Mouse (Mus musculus): ENCODE data around the gene Shbg. TPM values are rescaled to one million over a fixed set of nuclear protein-coding genes. Genes with fewer than 3 reads are reported as not detected.

The Shbg gene
- polyA plus RNA-seq, 1 experiment, result 16.4 TPM

GRCm38 (mm10) chr11:69604795-69605664 is 12.7 kb downstream of the Shbg start:
- TF ChIP-seq POLR2A (IDR thresholded peaks at IDR 0.05; ENCODE audit: control insufficient read depth, low read depth, low read length) (no peak), CTCF (IDR thresholded peaks at IDR 0.05; ENCODE audit: control insufficient read depth, insufficient read depth, insufficient replicate concordance, low read depth, low read length) (no peak)
- Histone ChIP-seq H3K4me1 (ENCODE audit: control insufficient read depth, insufficient read depth, low read length) (peaks cover 19% of the 10 kb centered on the region), H3K36me3 (ENCODE audit: control insufficient read depth, insufficient read depth, low read length) (no peaks in the 10 kb centered on the region), H3K4me3 (ENCODE audit: control insufficient read depth, low read depth, low read length) (peak overlapping the region; percentile 77), H3K27me3 (ENCODE audit: control insufficient read depth, insufficient read depth, low read length) (no peaks in the 10 kb centered on the region), H3K27ac (ENCODE audit: control insufficient read depth, insufficient read depth, low read depth, low read length) (peak overlapping the region; percentile 54)

DNA sequence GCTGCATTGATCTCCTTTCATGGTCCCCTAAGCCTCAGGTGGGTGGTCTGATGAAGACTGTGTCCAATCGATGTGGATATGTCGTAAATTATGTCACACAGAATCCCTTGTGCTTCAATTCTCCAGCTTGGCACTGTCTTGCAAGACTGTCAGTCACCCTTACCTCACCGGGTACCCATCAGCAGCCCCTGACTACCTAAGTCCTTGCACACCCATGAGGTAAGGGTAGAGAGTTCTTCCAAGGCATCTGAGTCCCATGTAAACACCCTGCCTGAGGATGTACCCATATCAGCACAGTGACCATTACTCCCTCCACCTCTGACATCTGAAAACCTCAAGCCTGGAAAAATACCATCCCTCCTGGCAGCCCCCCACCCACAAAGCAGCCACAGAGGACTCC is 13.4 kb downstream of the Shbg start:
- TF ChIP-seq POLR2A (IDR thresholded peaks at IDR 0.05; ENCODE audit: control insufficient read depth, low read depth, low read length), result no peak
- TF ChIP-seq CTCF (IDR thresholded peaks at IDR 0.05; ENCODE audit: control insufficient read depth, insufficient read depth, insufficient replicate concordance, low read depth, low read length), result no peak

DNA sequence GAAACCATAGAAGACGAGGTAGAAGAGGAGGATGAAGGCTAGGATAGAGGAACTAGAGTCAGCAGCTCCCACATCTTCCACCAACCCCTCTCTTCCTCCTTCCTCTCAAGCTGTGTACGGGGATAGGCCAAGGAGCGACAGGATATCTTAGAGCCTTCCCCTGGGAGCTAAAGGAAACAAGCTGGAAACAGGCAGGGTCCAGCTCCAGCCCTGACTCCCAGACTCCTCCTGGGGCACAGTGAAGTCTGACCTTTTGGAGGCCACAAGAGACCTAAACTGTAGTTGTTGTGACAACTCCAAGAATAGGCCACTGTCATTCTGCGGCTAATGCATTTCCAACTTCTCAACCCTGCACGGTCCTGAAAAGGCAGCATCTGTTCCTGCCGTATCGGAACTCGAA is 14.2 kb downstream of the Shbg start:
- Histone ChIP-seq H3K27ac (ENCODE audit: control insufficient read depth, insufficient read depth, low read depth, low read length) (no peak overlapping the region), H3K4me1 (ENCODE audit: control insufficient read depth, insufficient read depth, low read length) (peaks cover 20% of the 10 kb centered on the region), H3K4me3 (ENCODE audit: control insufficient read depth, low read depth, low read length) (no peak overlapping the region), H3K27me3 (ENCODE audit: control insufficient read depth, insufficient read depth, low read length) (no peaks in the 10 kb centered on the region), H3K36me3 (ENCODE audit: control insufficient read depth, insufficient read depth, low read length) (no peaks in the 10 kb centered on the region)
- TF ChIP-seq CTCF (IDR thresholded peaks at IDR 0.05; ENCODE audit: control insufficient read depth, insufficient read depth, insufficient replicate concordance, low read depth, low read length) (no peak), POLR2A (IDR thresholded peaks at IDR 0.05; ENCODE audit: control insufficient read depth, low read depth, low read length) (no peak)

More for the DNA sequence above, 13.4 kb downstream of the Shbg start:
- Histone ChIP-seq H3K36me3 (ENCODE audit: control insufficient read depth, insufficient read depth, low read length) (no peaks in the 10 kb centered on the region), H3K4me1 (ENCODE audit: control insufficient read depth, insufficient read depth, low read length) (peaks cover 20% of the 10 kb centered on the region), H3K27ac (ENCODE audit: control insufficient read depth, insufficient read depth, low read depth, low read length) (no peak overlapping the region), H3K4me3 (ENCODE audit: control insufficient read depth, low read depth, low read length) (no peak overlapping the region; the same call in 1 of the 2 replicates), H3K27me3 (ENCODE audit: control insufficient read depth, insufficient read depth, low read length) (no peaks in the 10 kb centered on the region)

- no peaks in the 10 kb centered on the region for H3K27me3 ChIP-seq (ENCODE audit: control insufficient read depth, insufficient read depth, low read length)
- no peaks in the 10 kb centered on the region for H3K36me3 ChIP-seq (ENCODE audit: control insufficient read depth, insufficient read depth, low read length)
- TF ChIP-seq POLR2A (IDR thresholded peaks at IDR 0.05; ENCODE audit: control insufficient read depth, low read depth, low read length) (no peak), CTCF (IDR thresholded peaks at IDR 0.05; ENCODE audit: control insufficient read depth, insufficient read depth, insufficient replicate concordance, low read depth, low read length) (no peak)
- no peak overlapping the region for H3K4me3 ChIP-seq (ENCODE audit: control insufficient read depth, low read depth, low read length)
- peaks cover 20% of the 10 kb centered on the region for H3K4me1 ChIP-seq (ENCODE audit: control insufficient read depth, insufficient read depth, low read length)
- peak overlapping the region; percentile 52 for H3K27ac ChIP-seq (ENCODE audit: control insufficient read depth, insufficient read depth, low read depth, low read length)
Observed at GRCm38 (mm10) chr11:69601768-69602167, 15.9 kb downstream of the Shbg start.

- H3K4me3 ChIP-seq (ENCODE audit: control insufficient read depth, low read depth, low read length), result no peak overlapping the region
Observed at GRCm38 (mm10) chr11:69600098-69600497, 17.6 kb downstream of the Shbg start.

GRCm38 (mm10) chr11:69599436-69599835 is 18.3 kb downstream of the Shbg start:
- Histone ChIP-seq H3K27me3 (ENCODE audit: control insufficient read depth, insufficient read depth, low read length) (no peaks in the 10 kb centered on the region), H3K4me3 (ENCODE audit: control insufficient read depth, low read depth, low read length) (no peak overlapping the region), H3K36me3 (ENCODE audit: control insufficient read depth, insufficient read depth, low read length) (no peaks in the 10 kb centered on the region), H3K27ac (ENCODE audit: control insufficient read depth, insufficient read depth, low read depth, low read length) (no peak overlapping the region), H3K4me1 (ENCODE audit: control insufficient read depth, insufficient read depth, low read length) (peaks cover 5% of the 10 kb centered on the region)
- TF ChIP-seq CTCF (IDR thresholded peaks at IDR 0.05; ENCODE audit: control insufficient read depth, insufficient read depth, insufficient replicate concordance, low read depth, low read length), result no peak
- no peak for TF ChIP-seq POLR2A (IDR thresholded peaks at IDR 0.05; ENCODE audit: control insufficient read depth, low read depth, low read length)

More at GRCm38 (mm10) chr11:69600098-69600497, 17.6 kb downstream of the Shbg start:
- TF ChIP-seq POLR2A (IDR thresholded peaks at IDR 0.05; ENCODE audit: control insufficient read depth, low read depth, low read length) (no peak), CTCF (IDR thresholded peaks at IDR 0.05; ENCODE audit: control insufficient read depth, insufficient read depth, insufficient replicate concordance, low read depth, low read length) (no peak)
- Histone ChIP-seq H3K36me3 (ENCODE audit: control insufficient read depth, insufficient read depth, low read length) (no peaks in the 10 kb centered on the region), H3K27me3 (ENCODE audit: control insufficient read depth, insufficient read depth, low read length) (no peaks in the 10 kb centered on the region), H3K27ac (ENCODE audit: control insufficient read depth, insufficient read depth, low read depth, low read length) (no peak overlapping the region; the same call in 1 of the 2 replicates), H3K4me1 (ENCODE audit: control insufficient read depth, insufficient read depth, low read length) (peaks cover 12% of the 10 kb centered on the region)

GRCm38 (mm10) chr11:69594853-69595252 is 22.9 kb downstream of the Shbg start:
- Histone ChIP-seq H3K27ac (ENCODE audit: control insufficient read depth, insufficient read depth, low read depth, low read length) (no peak overlapping the region), H3K36me3 (ENCODE audit: control insufficient read depth, insufficient read depth, low read length) (no peaks in the 10 kb centered on the region; the same call in 1 of the 2 replicates), H3K4me3 (ENCODE audit: control insufficient read depth, low read depth, low read length) (no peak overlapping the region), H3K27me3 (ENCODE audit: control insufficient read depth, insufficient read depth, low read length) (no peaks in the 10 kb centered on the region), H3K4me1 (ENCODE audit: control insufficient read depth, insufficient read depth, low read length) (no peaks in the 10 kb centered on the region; the same call in 1 of the 2 replicates)
- TF ChIP-seq POLR2A (IDR thresholded peaks at IDR 0.05; ENCODE audit: control insufficient read depth, low read depth, low read length) (no peak), CTCF (IDR thresholded peaks at IDR 0.05; ENCODE audit: control insufficient read depth, insufficient read depth, insufficient replicate concordance, low read depth, low read length) (no peak)
